Mouse (Mus musculus): Measurements from ENCODE around the gene Impg1. TPM values are rescaled to one million over a fixed set of nuclear protein-coding genes. Genes with fewer than 3 reads are reported as not detected.

Gene Impg1
- polyA plus RNA-seq, 1 experiment, result 0.05 TPM

DNA sequence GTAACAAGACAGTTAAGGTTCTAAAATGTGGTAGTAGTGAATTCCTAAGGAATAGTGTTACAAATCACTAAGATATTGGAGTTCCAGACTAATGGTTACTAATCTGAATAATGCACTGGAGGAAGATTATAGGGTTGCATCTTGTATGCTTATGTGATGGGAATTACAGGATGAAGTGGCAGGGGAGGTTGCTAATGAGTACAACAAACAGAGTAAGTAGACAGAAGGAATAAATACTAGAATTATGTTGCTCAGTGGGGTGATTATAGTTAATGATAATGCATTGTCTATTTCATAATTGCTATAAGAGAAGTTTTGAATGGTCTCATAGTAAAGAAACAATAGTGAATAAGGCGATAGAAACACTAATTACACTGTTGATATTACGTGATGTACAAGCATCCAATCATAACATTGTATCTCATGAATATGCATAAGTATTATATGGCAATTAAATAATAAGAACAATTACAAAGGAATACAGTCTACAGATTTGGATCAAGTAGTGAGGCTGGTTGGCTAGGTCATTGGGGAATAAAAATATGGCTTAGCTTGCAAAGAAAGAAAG lies 85.1 kb downstream of the Impg1 start:
- no peak for TF ChIP-seq POLR2A (IDR thresholded peaks at IDR 0.05; ENCODE audit: control insufficient read depth, extremely low read depth, insufficient read depth, low read length, poor library complexity)
- no peak for TF ChIP-seq CTCF (IDR thresholded peaks at IDR 0.05; ENCODE audit: borderline replicate concordance, control insufficient read depth, extremely low read depth, insufficient read depth, low read length, poor library complexity)
- Histone ChIP-seq H3K4me3 (ENCODE audit: control insufficient read depth, insufficient read depth, low read length) (no peak overlapping the region), H3K36me3 (ENCODE audit: control insufficient read depth, insufficient read depth, low read length) (no peaks in the 10 kb centered on the region), H3K4me1 (replicated peaks; ENCODE audit: control insufficient read depth, insufficient read depth, low read length) (no peaks in the 10 kb centered on the region), H3K27ac (ENCODE audit: control insufficient read depth, insufficient read depth, low read length) (no peak overlapping the region), H3K27me3 (ENCODE audit: control insufficient read depth, insufficient read depth, low read length) (no peaks in the 10 kb centered on the region)
- 95% methylated on average over 2 of the region's 2 CpGs for WGBS
- no peak for DNase-seq

GRCm38 (mm10) chr9:80374100-80374499 lies 91.2 kb downstream of the Impg1 start:
- no peak overlapping the region for H3K27ac ChIP-seq (ENCODE audit: control insufficient read depth, insufficient read depth, low read length)
- H3K27me3 ChIP-seq (ENCODE audit: control insufficient read depth, insufficient read depth, low read length), result no peaks in the 10 kb centered on the region
- no peaks in the 10 kb centered on the region for H3K36me3 ChIP-seq (ENCODE audit: control insufficient read depth, insufficient read depth, low read length)
- WGBS, result 95% methylated on average over 1 of the region's 1 CpGs
- no peak for DNase-seq
- TF ChIP-seq CTCF (IDR thresholded peaks at IDR 0.05; ENCODE audit: borderline replicate concordance, control insufficient read depth, extremely low read depth, insufficient read depth, low read length, poor library complexity), result no peak
- TF ChIP-seq POLR2A (IDR thresholded peaks at IDR 0.05; ENCODE audit: control insufficient read depth, extremely low read depth, insufficient read depth, low read length, poor library complexity), result no peak
- H3K4me3 ChIP-seq (ENCODE audit: control insufficient read depth, insufficient read depth, low read length), result no peak overlapping the region
- H3K4me1 ChIP-seq (replicated peaks; ENCODE audit: control insufficient read depth, insufficient read depth, low read length), result no peaks in the 10 kb centered on the region

DNA sequence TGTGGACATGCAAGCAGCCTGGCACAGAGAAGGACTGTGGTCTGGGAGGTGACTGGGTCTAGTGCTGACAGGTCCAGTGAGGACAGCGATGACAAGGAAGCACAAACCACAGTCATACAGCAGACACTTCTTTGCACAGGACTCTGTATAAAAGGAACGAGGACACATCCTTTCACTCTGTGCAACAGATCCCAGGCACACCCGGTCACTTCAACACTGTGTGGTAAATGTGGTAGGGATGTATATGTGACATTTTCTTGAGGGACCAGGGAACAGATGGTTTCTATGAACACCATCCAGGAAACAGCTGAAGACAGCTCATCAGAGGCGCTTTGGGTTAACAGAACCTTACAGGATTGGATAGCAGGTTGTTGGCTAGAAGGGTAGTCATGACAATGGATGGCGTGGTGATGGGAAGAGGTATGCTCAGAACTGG lies 92.0 kb downstream of the Impg1 start:
- H3K4me3 ChIP-seq (ENCODE audit: control insufficient read depth, insufficient read depth, low read length), result no peak overlapping the region
- no peak for DNase-seq
- H3K27me3 ChIP-seq (ENCODE audit: control insufficient read depth, insufficient read depth, low read length), result no peaks in the 10 kb centered on the region
- no peak overlapping the region for H3K27ac ChIP-seq (ENCODE audit: control insufficient read depth, insufficient read depth, low read length)
- TF ChIP-seq POLR2A (IDR thresholded peaks at IDR 0.05; ENCODE audit: control insufficient read depth, extremely low read depth, insufficient read depth, low read length, poor library complexity) (no peak), CTCF (IDR thresholded peaks at IDR 0.05; ENCODE audit: borderline replicate concordance, control insufficient read depth, extremely low read depth, insufficient read depth, low read length, poor library complexity) (no peak)
- H3K36me3 ChIP-seq (ENCODE audit: control insufficient read depth, insufficient read depth, low read length), result no peaks in the 10 kb centered on the region
- no peaks in the 10 kb centered on the region for H3K4me1 ChIP-seq (replicated peaks; ENCODE audit: control insufficient read depth, insufficient read depth, low read length)
- WGBS, result 34% methylated on average over 5 of the region's 5 CpGs

DNA sequence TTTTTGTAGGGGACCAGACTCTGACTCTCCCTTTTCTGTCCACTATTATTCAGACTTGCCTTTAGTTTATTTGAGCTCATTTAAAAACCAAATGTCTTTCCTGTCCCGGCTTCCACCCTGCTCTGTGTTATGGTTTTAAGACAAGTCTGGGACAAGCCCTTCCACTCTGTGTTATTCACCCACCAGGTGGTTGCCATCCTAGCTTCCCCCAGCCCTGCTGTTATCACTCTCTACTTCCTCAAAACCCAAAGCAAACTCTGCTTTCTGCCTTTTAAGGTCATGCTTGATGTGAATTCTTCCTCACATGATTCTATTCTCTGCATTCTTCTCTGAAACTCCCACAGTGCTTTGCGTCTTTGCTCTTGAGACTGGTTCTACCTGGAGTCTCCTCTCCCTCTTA lies 96.6 kb downstream of the Impg1 start:
- TF ChIP-seq POLR2A (IDR thresholded peaks at IDR 0.05; ENCODE audit: control insufficient read depth, extremely low read depth, insufficient read depth, low read length, poor library complexity) (no peak), CTCF (IDR thresholded peaks at IDR 0.05; ENCODE audit: borderline replicate concordance, control insufficient read depth, extremely low read depth, insufficient read depth, low read length, poor library complexity) (no peak)
- Histone ChIP-seq H3K4me1 (replicated peaks; ENCODE audit: control insufficient read depth, insufficient read depth, low read length) (no peaks in the 10 kb centered on the region), H3K27ac (ENCODE audit: control insufficient read depth, insufficient read depth, low read length) (no peak overlapping the region), H3K36me3 (ENCODE audit: control insufficient read depth, insufficient read depth, low read length) (no peaks in the 10 kb centered on the region), H3K4me3 (ENCODE audit: control insufficient read depth, insufficient read depth, low read length) (no peak overlapping the region), H3K27me3 (ENCODE audit: control insufficient read depth, insufficient read depth, low read length) (no peaks in the 10 kb centered on the region)
- WGBS, result 31% methylated on average over 2 of the region's 2 CpGs
- no peak for DNase-seq

DNA sequence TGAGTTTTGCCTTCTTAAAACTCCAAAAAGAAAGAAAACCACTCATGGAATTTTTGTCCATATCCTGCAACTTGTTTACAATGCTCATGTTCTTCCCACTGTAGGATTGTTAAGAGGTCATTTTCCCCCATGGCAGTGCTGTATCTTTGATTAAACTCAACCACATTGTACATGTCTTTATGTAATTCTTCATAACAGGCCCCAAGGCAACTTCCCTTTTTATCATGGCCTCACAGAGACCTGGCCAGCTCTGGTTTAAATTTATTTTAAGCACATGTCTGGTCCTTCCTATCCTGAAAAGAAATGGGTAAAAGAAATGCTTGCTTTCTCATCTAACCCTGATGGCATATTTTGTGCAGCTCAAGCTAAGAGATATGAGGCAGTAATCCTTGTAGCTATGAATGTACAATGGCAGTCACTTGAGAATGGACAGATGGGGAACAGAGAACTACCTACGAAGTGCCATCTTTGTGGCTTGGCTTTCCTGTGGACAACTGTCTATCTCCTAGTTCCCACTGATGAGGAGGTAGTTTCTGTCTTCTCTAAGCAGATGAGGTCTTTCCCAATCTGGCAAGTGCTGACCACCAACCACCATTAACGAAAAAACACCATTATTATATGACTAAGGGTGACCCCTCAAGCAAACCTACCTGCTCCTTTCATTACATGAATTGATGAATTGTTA lies 97.6 kb downstream of the Impg1 start:
- Histone ChIP-seq H3K4me1 (replicated peaks; ENCODE audit: control insufficient read depth, insufficient read depth, low read length) (no peaks in the 10 kb centered on the region), H3K36me3 (ENCODE audit: control insufficient read depth, insufficient read depth, low read length) (no peaks in the 10 kb centered on the region), H3K27ac (ENCODE audit: control insufficient read depth, insufficient read depth, low read length) (no peak overlapping the region), H3K27me3 (ENCODE audit: control insufficient read depth, insufficient read depth, low read length) (no peaks in the 10 kb centered on the region), H3K4me3 (ENCODE audit: control insufficient read depth, insufficient read depth, low read length) (no peak overlapping the region)
- DNase-seq, result no peak
- TF ChIP-seq POLR2A (IDR thresholded peaks at IDR 0.05; ENCODE audit: control insufficient read depth, extremely low read depth, insufficient read depth, low read length, poor library complexity) (no peak), CTCF (IDR thresholded peaks at IDR 0.05; ENCODE audit: borderline replicate concordance, control insufficient read depth, extremely low read depth, insufficient read depth, low read length, poor library complexity) (no peak)
- WGBS, result 65% methylated on average over 2 of the region's 2 CpGs

GRCm38 (mm10) chr9:80360063-80360462 lies 105.2 kb downstream of the Impg1 start:
- no peaks in the 10 kb centered on the region for H3K4me1 ChIP-seq (replicated peaks; ENCODE audit: control insufficient read depth, insufficient read depth, low read length)
- TF ChIP-seq CTCF (IDR thresholded peaks at IDR 0.05; ENCODE audit: borderline replicate concordance, control insufficient read depth, extremely low read depth, insufficient read depth, low read length, poor library complexity) (no peak), POLR2A (IDR thresholded peaks at IDR 0.05; ENCODE audit: control insufficient read depth, extremely low read depth, insufficient read depth, low read length, poor library complexity) (no peak)
- no peak overlapping the region for H3K27ac ChIP-seq (ENCODE audit: control insufficient read depth, insufficient read depth, low read length)
- H3K36me3 ChIP-seq (ENCODE audit: control insufficient read depth, insufficient read depth, low read length), result no peaks in the 10 kb centered on the region
- no peak for DNase-seq
- no peak overlapping the region for H3K4me3 ChIP-seq (ENCODE audit: control insufficient read depth, insufficient read depth, low read length)
- H3K27me3 ChIP-seq (ENCODE audit: control insufficient read depth, insufficient read depth, low read length), result no peaks in the 10 kb centered on the region

All from thymus, adult 2 months (tissue).